Mouse (Mus musculus): Measurements from ENCODE around the gene Slc39a2. TPM values are rescaled to one million over a fixed set of nuclear protein-coding genes. Genes with fewer than 3 reads are reported as not detected.

Slc39a2 gene
- polyA plus RNA-seq, 1 experiment from 2014 or later, result 0.07 TPM

DNA sequence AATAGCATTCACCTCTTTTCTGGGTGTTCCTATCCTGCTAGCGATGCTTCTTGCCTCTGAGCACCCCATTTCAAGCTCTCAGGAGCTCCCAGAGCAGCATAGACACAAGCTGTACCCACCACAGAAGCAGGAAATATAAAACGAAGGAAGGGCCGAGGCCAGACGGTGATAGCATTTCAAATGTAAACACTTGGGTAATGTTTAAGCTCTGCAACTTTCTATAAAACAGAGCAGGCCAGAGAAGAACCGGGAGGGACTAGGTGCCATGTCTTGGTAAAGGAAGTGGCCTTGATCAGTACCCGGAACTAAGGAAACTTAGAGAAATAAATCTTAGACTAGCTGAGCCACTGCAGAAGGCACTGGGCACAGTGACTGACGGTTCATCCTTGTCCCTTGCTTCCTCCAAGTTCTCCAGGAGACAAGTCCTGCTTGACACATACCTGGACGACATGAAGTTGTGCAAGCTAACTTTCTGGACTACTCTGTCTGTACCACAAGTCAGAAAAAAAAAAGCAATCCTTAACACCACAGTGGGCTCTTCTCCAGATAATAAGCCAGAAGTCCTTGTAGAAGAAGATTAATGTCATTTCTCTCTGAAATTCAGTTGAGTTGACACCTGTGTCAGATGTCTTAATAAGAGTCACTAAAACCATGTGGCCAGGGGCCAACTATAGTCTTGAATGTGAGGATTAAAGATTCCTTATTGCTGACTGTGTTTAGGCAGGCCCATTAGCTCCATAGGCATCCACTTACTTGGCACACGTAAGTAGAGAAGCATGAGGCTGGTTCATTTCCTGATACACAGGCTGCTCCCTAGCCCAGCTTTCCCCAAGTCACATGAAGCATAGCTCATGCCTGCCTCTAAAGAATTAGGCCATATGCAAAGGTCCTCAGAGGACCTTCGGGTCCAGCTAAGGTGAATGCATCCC lies 39.7 kb downstream of the Slc39a2 start:
- H3K4me2 ChIP-seq, result no peak overlapping the region
- no peak overlapping the region for H3K9ac ChIP-seq (ENCODE audit: low read depth, low read length)
- no peaks in the 10 kb centered on the region for H3K36me3 ChIP-seq (ENCODE audit: control insufficient read depth, insufficient read depth, low read length)
- H3K9me3 ChIP-seq (ENCODE audit: control insufficient read depth, low read length), result no peaks in the 10 kb centered on the region
- no peak overlapping the region for H3K27ac ChIP-seq (ENCODE audit: low read depth, low read length)
- WGBS, result 54% methylated on average over 10 of the region's 10 CpGs
- H3K4me1 ChIP-seq (replicated peaks; ENCODE audit: control insufficient read depth, insufficient read depth, low read length), result 0 out of 2 replicates have a peak, but pooled peaks cover 3% of the 10 kb centered on the region
- no peak for ATAC-seq (replicated peaks; ENCODE audit: low FRiP score)
- no peak for DNase-seq (ENCODE audit: low spot score)
- no peak overlapping the region for H3K4me3 ChIP-seq (ENCODE audit: low read depth, low read length)
- no peaks in the 10 kb centered on the region for H3K27me3 ChIP-seq (replicated peaks; ENCODE audit: control insufficient read depth, insufficient read depth, low read length)

DNA sequence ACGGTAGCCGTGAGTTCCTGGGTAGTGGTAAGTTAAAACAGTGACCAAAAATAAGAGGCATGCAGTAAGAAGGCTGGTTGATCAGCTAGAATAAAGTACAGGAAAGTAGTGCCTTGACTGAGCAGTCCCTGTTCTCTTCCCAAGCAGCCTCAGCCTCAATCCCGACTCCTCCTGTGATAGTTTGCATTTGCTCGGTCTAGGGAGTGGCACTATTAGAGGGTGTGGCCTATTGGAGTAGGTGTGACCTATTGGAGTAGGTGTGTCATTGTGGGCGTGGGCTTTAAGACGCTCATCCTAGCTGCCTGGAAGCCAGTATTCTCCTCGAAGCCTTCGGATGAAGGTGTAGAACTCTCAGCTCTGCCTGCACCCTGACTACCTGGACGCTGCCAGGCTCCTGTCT lies 46.3 kb downstream of the Slc39a2 start:
- 82% methylated on average over 9 of the region's 9 CpGs for WGBS
- Histone ChIP-seq H3K9ac (ENCODE audit: low read depth, low read length) (no peak overlapping the region), H3K27ac (ENCODE audit: low read depth, low read length) (no peak overlapping the region), H3K36me3 (ENCODE audit: control insufficient read depth, insufficient read depth, low read length) (no peaks in the 10 kb centered on the region), H3K4me2 (no peak overlapping the region), H3K4me1 (replicated peaks; ENCODE audit: control insufficient read depth, insufficient read depth, low read length) (0 out of 2 replicates have a peak, but pooled peaks cover 7% of the 10 kb centered on the region), H3K9me3 (ENCODE audit: control insufficient read depth, low read length) (no peaks in the 10 kb centered on the region), H3K27me3 (replicated peaks; ENCODE audit: control insufficient read depth, insufficient read depth, low read length) (no peaks in the 10 kb centered on the region), H3K4me3 (ENCODE audit: low read depth, low read length) (no peak overlapping the region)
- no peak for ATAC-seq (replicated peaks; ENCODE audit: low FRiP score)
- DNase-seq (ENCODE audit: low spot score), result no peak

DNA sequence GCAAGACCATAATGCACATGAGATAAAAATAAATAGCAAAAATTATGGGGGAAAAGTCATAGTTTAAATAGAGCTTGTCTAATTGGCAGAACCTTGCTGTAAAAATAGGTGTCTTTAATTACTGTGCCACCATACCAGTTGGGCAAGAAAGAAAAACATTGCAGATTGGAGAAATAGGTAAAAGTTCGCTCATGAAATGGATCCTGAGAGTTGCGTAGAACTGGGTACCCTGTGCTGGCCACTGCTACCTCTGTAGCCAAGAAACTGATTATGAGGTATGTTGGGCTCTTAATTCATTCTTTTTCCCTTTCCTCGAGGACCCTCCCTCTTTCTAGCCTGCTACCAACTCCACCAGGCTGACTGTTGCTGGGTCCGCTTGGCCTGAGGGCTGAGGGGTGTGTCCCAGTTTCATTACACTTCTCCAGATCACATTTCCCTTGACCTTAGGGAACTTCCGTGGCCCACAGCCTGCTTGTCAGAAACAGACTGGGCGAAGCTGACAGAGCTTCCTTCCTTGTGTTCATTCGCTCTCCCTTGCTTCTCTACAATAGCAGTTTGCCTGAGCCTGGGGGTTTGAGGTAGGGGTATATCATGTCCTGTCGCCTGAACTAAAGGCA lies 48.4 kb downstream of the Slc39a2 start:
- H3K27me3 ChIP-seq (replicated peaks; ENCODE audit: control insufficient read depth, insufficient read depth, low read length), result no peaks in the 10 kb centered on the region
- 39% methylated on average over 8 of the region's 8 CpGs for WGBS
- 0 out of 2 replicates have a peak, but pooled peaks cover 7% of the 10 kb centered on the region for H3K4me1 ChIP-seq (replicated peaks; ENCODE audit: control insufficient read depth, insufficient read depth, low read length)
- H3K36me3 ChIP-seq (ENCODE audit: control insufficient read depth, insufficient read depth, low read length), result no peaks in the 10 kb centered on the region
- peak; percentile 43; the same call in 1 of the 2 replicates for ATAC-seq (replicated peaks; ENCODE audit: low FRiP score)
- H3K27ac ChIP-seq (ENCODE audit: low read depth, low read length), result no peak overlapping the region
- H3K4me3 ChIP-seq (ENCODE audit: low read depth, low read length), result no peak overlapping the region
- no peak overlapping the region for H3K9ac ChIP-seq (ENCODE audit: low read depth, low read length)
- H3K4me2 ChIP-seq, result no peak overlapping the region
- no peaks in the 10 kb centered on the region for H3K9me3 ChIP-seq (ENCODE audit: control insufficient read depth, low read length)
- DNase-seq (ENCODE audit: low spot score), result no peak

DNA sequence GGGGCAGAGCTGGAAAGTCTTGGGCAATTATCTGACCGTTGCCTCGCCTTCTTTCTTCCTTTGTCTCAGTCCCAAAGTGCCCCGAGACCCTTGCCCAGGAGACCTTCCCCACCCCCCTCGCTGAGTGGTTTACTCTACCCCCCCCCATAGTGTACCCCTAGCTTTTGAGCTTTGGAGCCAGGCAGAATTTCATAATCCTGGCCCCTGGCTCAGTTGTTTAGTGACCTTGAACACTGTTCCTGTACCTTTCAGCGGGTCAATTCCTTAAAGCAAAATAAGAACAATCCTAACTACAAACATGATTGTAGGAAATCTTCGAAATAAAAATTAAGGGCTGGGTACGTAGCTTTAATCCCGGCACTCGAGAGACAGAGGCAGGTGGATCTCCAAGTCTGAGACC lies 48.9 kb downstream of the Slc39a2 start:
- no peak overlapping the region for H3K4me2 ChIP-seq
- ATAC-seq (replicated peaks; ENCODE audit: low FRiP score) (no peak), DNase-seq (ENCODE audit: low spot score) (no peak)
- H3K9me3 ChIP-seq (ENCODE audit: control insufficient read depth, low read length), result no peaks in the 10 kb centered on the region
- no peaks in the 10 kb centered on the region for H3K27me3 ChIP-seq (replicated peaks; ENCODE audit: control insufficient read depth, insufficient read depth, low read length)
- H3K9ac ChIP-seq (ENCODE audit: low read depth, low read length), result no peak overlapping the region
- H3K4me3 ChIP-seq (ENCODE audit: low read depth, low read length), result no peak overlapping the region
- 0 out of 2 replicates have a peak, but pooled peaks cover 7% of the 10 kb centered on the region for H3K4me1 ChIP-seq (replicated peaks; ENCODE audit: control insufficient read depth, insufficient read depth, low read length)
- H3K27ac ChIP-seq (ENCODE audit: low read depth, low read length), result no peak overlapping the region
- H3K36me3 ChIP-seq (ENCODE audit: control insufficient read depth, insufficient read depth, low read length), result no peaks in the 10 kb centered on the region
- 62% methylated on average over 9 of the region's 9 CpGs for WGBS

DNA sequence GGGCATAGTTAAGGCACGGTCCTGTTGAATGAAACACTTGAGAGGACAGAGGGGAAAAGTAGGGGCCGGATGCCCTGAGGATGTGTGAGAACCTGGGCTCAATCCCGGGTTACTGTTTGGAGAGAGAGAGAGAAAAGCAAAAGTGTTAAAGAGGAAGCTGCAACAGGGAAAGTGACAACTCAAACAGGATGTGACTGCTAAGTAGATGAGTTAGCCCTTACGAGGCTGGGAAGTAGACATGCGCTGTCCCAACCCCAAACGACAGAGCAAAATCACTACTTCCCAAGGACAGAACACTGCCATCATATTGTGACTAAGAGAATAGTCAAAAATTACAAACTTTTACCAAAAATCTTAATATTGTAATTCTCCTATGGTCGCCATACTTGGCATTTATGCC lies 49.5 kb downstream of the Slc39a2 start:
- ATAC-seq (replicated peaks; ENCODE audit: low FRiP score), result no peak
- WGBS, result 44% methylated on average over 7 of the region's 7 CpGs
- no peaks in the 10 kb centered on the region for H3K9me3 ChIP-seq (ENCODE audit: control insufficient read depth, low read length)

DNA sequence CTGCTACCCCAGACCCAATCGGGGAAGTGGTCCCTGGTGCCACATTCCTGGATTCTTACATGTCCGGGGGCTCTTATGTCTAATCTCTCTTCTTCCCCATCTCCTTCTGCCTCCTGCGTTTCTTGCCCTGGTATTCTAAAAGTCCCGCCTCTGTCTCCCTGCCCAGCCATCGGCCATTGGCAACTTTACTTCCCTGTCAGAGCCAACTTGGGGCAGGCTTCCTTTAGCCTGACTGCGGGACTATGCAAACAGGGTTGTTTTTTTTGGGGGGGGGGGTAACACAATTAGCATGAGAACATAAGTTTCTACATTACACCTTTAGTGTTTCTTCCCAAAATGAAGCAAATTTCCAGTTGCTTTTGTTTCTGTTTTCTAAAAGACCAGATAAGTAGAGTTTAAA lies 50.6 kb downstream of the Slc39a2 start:
- Histone ChIP-seq H3K4me2 (no peak overlapping the region), H3K9ac (ENCODE audit: low read depth, low read length) (no peak overlapping the region), H3K4me1 (replicated peaks; ENCODE audit: control insufficient read depth, insufficient read depth, low read length) (0 out of 2 replicates have a peak, but pooled peaks cover 7% of the 10 kb centered on the region), H3K27ac (ENCODE audit: low read depth, low read length) (no peak overlapping the region), H3K36me3 (ENCODE audit: control insufficient read depth, insufficient read depth, low read length) (no peaks in the 10 kb centered on the region), H3K27me3 (replicated peaks; ENCODE audit: control insufficient read depth, insufficient read depth, low read length) (no peaks in the 10 kb centered on the region), H3K9me3 (ENCODE audit: control insufficient read depth, low read length) (no peaks in the 10 kb centered on the region), H3K4me3 (ENCODE audit: low read depth, low read length) (no peak overlapping the region)
- no peak for DNase-seq (ENCODE audit: low spot score)
- 75% methylated on average over 6 of the region's 6 CpGs for WGBS
- no peak for ATAC-seq (replicated peaks; ENCODE audit: low FRiP score)

More for the DNA sequence above, 49.5 kb downstream of the Slc39a2 start:
- H3K9ac ChIP-seq (ENCODE audit: low read depth, low read length), result no peak overlapping the region
- H3K4me2 ChIP-seq, result no peak overlapping the region
- H3K27ac ChIP-seq (ENCODE audit: low read depth, low read length), result no peak overlapping the region
- no peak for DNase-seq (ENCODE audit: low spot score)
- H3K36me3 ChIP-seq (ENCODE audit: control insufficient read depth, insufficient read depth, low read length), result no peaks in the 10 kb centered on the region
- H3K27me3 ChIP-seq (replicated peaks; ENCODE audit: control insufficient read depth, insufficient read depth, low read length), result no peaks in the 10 kb centered on the region
- H3K4me3 ChIP-seq (ENCODE audit: low read depth, low read length), result no peak overlapping the region
- H3K4me1 ChIP-seq (replicated peaks; ENCODE audit: control insufficient read depth, insufficient read depth, low read length), result 0 out of 2 replicates have a peak, but pooled peaks cover 7% of the 10 kb centered on the region

Other genes starting within 250 kb of the Slc39a2 start
- gene Gm17079, start 197.4 kb upstream of the Slc39a2 start, polyA plus RNA-seq (2014; fragmentation: Nextera tagmentation; extraction: Ambion mirVana), result not detected in 2 replicates
- gene Gm5800, start 175.7 kb upstream of the Slc39a2 start, polyA plus RNA-seq (2014; fragmentation: Nextera tagmentation; extraction: Ambion mirVana), result not detected in 2 replicates
- gene Ang4, start 119.3 kb upstream of the Slc39a2 start, polyA plus RNA-seq (2014; fragmentation: Nextera tagmentation; extraction: Ambion mirVana), result not detected in 2 replicates
- gene AY358078, start 92.8 kb upstream of the Slc39a2 start, polyA plus RNA-seq (2014; fragmentation: Nextera tagmentation; extraction: Ambion mirVana), result not detected in 2 replicates
- 7.6 and 13.2 TPM in 2 replicates for gene Ear6, start 39.2 kb upstream of the Slc39a2 start, polyA plus RNA-seq (2014; fragmentation: Nextera tagmentation; extraction: Ambion mirVana)
- gene Mettl17, start 8.0 kb upstream of the Slc39a2 start, polyA plus RNA-seq (2014; fragmentation: Nextera tagmentation; extraction: Ambion mirVana), result 32.5 and 42.6 TPM in 2 replicates
- 19.2 and 21.5 TPM in 2 replicates for gene Ndrg2, start 21.3 kb downstream of the Slc39a2 start, polyA plus RNA-seq (2014; fragmentation: Nextera tagmentation; extraction: Ambion mirVana)
- not detected in 2 replicates for gene Tppp2, start 25.5 kb downstream of the Slc39a2 start, polyA plus RNA-seq (2014; fragmentation: Nextera tagmentation; extraction: Ambion mirVana)
- gene Rnase13, start 29.9 kb downstream of the Slc39a2 start, polyA plus RNA-seq (2014; fragmentation: Nextera tagmentation; extraction: Ambion mirVana), result not detected in 2 replicates
- gene Arhgef40, start 91.8 kb downstream of the Slc39a2 start, polyA plus RNA-seq (2014; fragmentation: Nextera tagmentation; extraction: Ambion mirVana), result 50.7 and 61.8 TPM in 2 replicates
- gene Tmem253, start 122.8 kb downstream of the Slc39a2 start, polyA plus RNA-seq (2014; fragmentation: Nextera tagmentation; extraction: Ambion mirVana), result 0.85 TPM in 1 of 2 replicates, not detected in the other
- gene Zfp219, start 127.8 kb downstream of the Slc39a2 start, polyA plus RNA-seq (2014; fragmentation: Nextera tagmentation; extraction: Ambion mirVana), result 19.8 and 21.9 TPM in 2 replicates
- gene Olfr221, start 149.6 kb downstream of the Slc39a2 start, polyA plus RNA-seq (2014; fragmentation: Nextera tagmentation; extraction: Ambion mirVana), result not detected in 2 replicates
- 698 and 737 TPM in 2 replicates for gene Hnrnpc, start 211.1 kb downstream of the Slc39a2 start, polyA plus RNA-seq (2014; fragmentation: Nextera tagmentation; extraction: Ambion mirVana)
- 103 and 111 TPM in 2 replicates for gene Rpgrip1, start 217.8 kb downstream of the Slc39a2 start, polyA plus RNA-seq (2014; fragmentation: Nextera tagmentation; extraction: Ambion mirVana)

All from liver, embryonic 11.5 days (tissue).